Mouse (Mus musculus): ENCODE results near the gene Sstr2.

The Sstr2 gene

DNA sequence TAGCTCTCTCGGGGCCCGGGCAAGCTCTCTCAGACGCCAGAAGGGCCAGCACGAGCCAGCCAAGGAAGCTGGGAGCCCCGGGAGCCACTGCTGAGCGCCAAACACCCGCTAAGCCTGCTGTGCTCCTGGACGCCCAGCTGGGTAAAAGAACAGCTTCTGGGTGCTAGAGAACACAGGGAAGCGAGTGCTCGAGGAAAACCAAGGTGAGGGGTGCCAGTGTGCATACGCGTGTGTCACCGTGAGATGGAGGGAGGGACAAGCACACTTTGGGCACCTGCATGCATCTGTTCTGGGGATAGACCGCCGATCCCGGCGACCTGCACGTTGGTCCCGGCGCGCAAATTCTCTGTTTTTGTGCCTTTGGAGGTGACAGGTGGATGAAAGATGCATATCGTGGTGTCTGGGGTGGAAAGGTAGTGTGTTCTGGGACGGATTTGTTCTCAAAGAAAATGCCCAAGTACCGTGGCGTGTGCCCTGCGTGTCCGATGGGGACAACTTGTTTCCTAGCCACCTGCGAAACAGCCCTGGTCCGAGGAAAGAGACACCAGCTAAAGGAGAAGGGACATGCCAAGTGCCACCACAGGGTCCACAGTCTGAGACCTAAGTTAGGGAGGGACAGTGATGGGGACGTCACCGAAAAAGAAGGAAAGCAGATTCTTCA is 408 bp downstream of the Sstr2 start:
- in situ Hi-C loops (cut with MboI; ENCODE audit: low sequenced_read_pairs) = no loop called here

DNA sequence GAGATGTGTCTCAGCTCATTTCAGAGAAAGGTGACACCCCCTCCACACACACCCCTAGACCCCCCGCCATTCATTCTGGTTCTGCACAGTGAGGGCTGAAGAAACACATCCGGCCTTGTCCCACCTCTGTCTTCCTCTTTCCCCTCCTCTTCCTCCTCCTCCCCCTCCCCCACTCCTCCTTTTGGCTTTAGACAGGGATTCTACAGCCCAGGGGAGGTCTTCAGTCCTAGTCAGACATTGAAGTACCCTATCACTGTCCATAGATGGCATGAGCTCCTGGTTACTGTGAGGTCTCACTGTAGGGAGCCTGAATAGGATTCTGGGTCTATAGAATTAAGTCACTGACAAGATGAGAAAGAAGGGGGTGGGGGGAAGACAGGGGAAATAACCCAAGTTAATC is 1.9 kb downstream of the Sstr2 start:
- in situ Hi-C loops (cut with MboI; ENCODE audit: low sequenced_read_pairs) = no loop called here

DNA sequence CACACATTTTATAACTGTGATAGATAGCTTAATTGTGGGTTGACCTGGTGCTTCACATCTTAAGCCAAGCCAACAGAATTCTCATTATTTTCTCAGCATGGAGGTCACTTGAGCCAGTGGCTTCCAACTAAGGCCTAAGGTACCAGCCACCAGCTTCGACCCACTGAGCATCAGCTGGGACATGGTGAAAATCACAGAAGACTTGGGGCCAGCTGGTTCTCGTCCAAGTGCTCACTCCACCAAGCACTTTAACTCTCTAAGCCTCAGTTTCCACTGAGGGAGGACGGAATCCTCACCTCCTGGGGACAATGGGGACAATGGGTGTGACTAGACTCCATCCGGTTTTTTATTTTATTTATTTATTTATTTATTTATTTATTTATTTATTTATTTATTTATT is 2.9 kb downstream of the Sstr2 start:
- in situ Hi-C loops (cut with MboI; ENCODE audit: low sequenced_read_pairs) = no loop called here

DNA sequence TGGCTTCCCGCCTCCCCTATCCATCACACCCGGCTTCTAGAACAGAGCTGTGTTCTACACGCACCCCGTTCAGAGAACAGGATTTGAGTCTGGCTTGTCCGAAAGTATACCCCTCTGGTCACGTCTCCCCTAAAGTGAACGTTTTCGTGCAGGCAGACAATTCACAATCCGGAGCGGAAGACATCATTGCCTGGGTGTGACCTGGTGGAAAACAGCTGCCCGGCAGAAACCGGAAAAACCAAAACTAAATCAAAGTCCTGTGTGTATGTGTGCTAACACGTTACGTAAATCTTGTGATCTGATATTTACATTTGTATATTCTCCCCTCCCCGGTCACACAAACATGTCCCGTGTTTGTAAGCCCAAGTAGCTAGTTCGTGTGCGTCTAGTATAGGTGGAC is 6.3 kb downstream of the Sstr2 start:
- in situ Hi-C loops (cut with MboI; ENCODE audit: low sequenced_read_pairs) = no loop called here

DNA sequence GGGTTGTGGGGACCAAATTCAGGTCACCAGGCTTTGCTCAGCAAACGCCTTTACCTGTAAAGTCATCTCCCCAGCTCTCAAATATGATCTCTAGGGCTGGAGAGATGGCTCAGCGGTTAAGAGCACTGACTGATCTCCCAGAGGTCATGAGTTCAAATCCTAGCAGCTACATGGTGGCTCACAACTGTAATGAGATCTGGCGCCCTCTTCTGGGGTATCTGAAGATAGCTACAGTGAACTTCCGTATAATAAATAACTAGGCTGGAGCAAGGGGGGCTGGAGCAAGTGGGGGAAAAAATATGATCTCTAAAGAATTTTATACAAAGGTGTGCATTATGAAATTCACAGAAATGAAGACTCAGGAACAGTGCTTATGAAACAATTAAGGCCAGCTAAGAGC is 8.6 kb downstream of the Sstr2 start:
- in situ Hi-C loops (cut with MboI; ENCODE audit: low sequenced_read_pairs) = no loop called here

DNA sequence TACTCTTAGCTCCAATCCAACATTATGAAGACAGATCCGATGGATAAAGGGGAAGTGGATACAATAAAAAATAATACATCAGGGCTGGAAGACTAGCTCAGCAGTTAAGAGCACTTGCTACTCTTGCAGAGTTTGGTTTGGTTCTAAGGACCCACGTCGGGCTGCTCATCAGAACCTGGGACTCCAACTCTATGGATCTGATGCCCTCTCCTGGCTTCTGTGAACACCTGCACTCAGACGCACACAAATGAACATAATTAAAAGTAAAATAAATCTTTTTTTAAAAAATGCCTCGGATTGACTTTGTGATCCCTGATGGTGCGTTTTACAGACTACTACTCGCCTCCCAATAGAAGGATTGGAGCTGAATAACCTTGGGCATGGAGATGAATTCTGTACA is 11.5 kb downstream of the Sstr2 start:
- in situ Hi-C loops (cut with MboI; ENCODE audit: low sequenced_read_pairs) = no loop called here

DNA sequence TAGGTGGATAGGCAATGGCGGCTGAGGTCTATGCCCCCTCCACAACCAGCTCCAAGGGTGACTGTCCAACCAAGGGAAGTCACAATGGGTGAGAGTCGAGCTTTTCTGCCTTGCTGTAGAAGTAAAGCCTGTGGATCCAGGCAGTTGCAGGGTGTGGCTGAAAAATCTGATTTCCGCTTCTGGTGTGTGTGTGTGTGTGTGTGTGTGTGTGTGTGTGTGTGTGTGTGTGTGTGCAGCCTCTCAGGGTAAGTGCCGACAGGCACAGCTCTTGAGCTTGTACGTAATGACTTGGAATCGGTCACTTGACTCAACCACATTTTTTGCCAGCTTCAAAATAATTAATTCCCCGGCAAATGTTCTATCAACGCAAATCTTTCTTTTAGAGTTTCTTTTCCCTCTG is 12.2 kb downstream of the Sstr2 start:
- in situ Hi-C loops (cut with MboI; ENCODE audit: low sequenced_read_pairs) = no loop called here

DNA sequence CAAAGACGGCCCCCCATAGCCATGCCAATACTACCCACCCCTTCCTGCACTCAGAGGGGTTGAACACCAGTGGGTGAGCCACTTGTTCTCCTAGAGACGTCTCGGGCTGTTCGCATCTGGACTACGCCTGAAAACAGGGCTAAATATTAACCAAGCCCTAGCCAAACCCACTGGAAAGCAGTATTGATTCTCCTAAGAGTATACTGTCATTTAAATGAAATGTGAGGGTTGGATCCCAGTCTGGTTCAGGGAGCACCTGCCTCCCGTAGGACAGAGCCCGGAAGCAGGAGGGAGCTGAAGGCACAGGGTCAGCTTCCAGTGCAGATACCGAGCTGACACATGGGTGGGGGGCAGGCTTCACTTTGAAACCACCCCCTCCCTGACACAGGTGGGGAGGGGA is 12.7 kb downstream of the Sstr2 start:
- in situ Hi-C loops (cut with MboI; ENCODE audit: low sequenced_read_pairs) = no loop called here

DNA sequence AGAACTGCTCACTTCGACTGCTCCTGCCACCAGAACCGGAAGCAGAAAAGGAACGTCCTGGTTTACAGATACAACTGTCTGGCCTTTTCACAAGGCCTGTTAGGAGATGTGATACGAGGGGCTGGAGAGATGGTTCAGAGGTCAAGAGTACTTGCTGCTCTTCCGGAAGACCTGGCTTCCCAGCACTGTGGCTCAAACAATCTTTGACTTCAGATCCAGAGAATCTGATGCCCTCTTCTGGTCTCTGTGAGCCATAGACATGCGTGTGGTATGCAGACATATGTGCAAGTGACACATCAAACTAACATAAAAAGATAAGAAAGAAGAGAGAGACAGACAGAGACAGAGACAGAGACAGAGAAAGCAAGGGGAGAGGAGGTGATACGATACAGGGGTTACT is 13.2 kb downstream of the Sstr2 start:
- in situ Hi-C loops (cut with MboI; ENCODE audit: low sequenced_read_pairs) = no loop called here

DNA sequence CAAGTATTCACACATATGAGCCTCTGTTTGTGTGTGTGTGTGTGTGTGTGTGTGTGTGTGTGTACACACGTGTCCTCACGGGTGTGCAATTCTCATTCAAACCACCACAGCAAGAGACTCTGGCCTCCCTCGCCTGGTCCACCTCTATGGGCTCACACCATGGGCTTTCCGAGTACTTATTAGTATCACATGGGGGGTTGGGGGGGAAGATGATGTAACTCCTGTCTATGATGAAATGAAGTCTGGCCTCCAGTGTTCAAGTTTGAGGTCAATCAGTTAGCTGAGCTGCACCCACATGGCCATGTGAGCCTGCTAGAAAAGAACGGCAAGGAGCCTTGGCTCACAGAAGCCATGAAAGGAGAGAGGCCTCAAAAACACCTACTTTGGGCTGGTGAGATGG is 14.3 kb downstream of the Sstr2 start:
- in situ Hi-C loops (cut with MboI; ENCODE audit: low sequenced_read_pairs) = no loop called here

DNA sequence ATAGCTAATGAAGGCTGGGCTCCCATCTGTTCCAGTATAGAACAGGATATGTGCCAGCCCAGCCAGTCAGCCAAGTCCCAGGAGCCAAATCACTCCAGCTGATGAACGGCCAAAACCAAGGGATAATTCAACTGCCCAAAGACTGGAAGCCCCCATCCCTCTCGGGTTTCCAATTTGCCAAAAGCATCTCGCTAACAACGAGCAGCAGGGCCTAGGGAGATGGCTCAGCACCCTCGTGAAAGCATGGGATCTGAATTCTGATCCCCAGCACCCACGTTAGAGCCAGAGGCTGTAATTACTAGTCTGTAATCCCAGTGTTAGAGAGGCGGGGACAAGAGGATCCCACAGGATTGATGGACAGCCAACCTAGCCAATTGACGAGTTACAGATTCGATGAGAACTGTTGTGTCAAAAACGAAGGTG is 15.6 kb downstream of the Sstr2 start:
- in situ Hi-C loops (cut with MboI; ENCODE audit: low sequenced_read_pairs) = no loop called here

DNA sequence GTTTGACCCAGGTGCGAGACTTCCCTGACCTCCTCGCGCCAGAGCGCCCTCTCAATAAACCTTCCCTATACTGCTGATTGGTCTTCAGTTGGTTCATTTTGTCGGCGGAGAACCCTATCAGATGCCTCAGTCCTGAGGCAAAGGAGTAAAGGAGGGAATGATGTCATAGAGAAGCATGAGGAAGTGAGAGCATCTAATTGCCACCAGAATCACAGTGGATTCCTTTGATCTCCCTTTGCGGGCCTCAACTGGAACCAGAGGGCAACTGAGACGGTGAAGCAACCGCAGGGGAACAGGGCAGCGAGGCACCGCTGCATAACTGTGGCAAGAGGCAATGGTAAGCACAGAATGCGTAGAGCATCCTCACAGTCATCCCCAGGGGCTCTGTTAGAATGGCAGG is 19.5 kb downstream of the Sstr2 start:
- in situ Hi-C loops (cut with MboI; ENCODE audit: low sequenced_read_pairs) = no loop called here

DNA sequence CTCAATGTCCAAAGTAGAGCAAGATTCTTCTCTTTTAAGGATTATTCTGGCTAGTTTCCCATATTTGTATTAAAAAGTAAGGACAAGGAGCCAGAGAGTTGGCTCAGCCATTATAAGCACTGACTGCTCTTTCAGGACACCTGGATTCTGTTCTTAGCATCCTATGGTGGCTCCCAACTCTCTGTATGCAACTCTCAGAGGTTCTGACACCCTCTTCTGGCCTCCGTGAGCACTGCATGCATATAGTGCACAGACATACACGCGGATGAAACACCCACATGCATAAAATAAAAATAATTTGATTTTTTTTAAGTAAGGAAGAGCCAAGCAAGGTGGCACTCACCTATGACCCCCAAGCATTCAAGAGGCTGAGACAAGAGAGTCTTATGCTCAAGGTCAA is 26.0 kb downstream of the Sstr2 start:
- in situ Hi-C loops (cut with MboI; ENCODE audit: low sequenced_read_pairs) = loop anchor here (10.0 kb wide), 2 partner anchors 350 to 470 kb away; no protein-coding TSS in a partner anchor

DNA sequence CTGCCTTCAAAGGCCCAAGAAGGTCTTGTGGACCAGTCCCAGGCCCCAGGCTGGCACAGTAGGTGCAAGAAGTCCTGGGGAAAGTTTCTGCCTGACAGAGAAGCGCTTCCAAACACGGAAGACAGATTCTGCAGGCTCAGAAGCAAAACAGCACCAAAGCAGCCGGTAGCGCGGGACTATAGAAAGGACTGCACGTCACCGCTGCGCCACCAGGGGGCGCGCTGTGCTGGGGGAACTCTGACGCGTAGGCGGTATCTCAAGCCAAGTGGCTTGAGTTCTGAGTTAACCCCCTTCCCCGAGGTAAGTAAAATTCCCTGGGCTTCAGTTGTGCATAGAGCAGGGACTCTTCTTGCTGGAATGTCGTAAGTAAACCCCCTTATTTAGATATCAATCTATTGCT is 29.0 kb downstream of the Sstr2 start:
- in situ Hi-C loops (cut with MboI; ENCODE audit: low sequenced_read_pairs) = loop anchor here (10.0 kb wide), 2 partner anchors 353 to 473 kb away; no protein-coding TSS in a partner anchor

DNA sequence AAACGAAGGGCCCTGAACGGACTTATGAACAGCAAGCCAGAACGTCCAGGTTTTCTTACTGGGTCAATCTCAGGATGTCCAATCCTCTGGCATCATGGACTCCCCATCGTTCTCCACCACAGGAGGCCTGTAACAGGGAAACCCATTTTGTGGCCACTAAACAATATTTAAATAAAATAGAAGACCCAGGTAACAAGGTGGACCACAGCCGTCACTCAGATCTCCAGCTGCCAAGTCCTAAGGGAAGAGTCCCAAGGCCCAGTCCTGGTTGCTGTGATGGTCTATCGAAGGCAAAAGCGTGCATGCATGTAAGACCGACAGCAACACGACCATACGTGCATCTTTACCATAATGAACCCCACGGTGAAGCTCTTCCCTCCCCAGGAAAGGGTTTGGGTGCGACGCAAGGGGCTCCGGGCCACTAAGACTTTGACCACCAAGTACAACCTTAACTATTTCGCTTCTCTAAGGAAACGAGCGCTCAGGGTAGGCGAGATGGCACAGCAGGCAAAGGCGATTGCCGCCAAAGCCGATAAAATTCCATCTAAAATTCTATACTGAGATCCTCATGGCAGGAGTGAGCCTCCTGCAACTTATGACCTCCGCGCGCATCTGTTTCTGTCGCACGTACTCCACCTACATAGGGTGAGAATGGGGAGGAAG is 29.7 kb downstream of the Sstr2 start, which contains the start of gene Cog1:
Gene Cog1, plus strand, starts transcription at position 480 of the 663 bp plus-strand sequence.
- in situ Hi-C loops (cut with MboI; ENCODE audit: low sequenced_read_pairs) = loop anchor here (10.0 kb wide), 2 partner anchors 354 to 474 kb away; no protein-coding TSS in a partner anchor

DNA sequence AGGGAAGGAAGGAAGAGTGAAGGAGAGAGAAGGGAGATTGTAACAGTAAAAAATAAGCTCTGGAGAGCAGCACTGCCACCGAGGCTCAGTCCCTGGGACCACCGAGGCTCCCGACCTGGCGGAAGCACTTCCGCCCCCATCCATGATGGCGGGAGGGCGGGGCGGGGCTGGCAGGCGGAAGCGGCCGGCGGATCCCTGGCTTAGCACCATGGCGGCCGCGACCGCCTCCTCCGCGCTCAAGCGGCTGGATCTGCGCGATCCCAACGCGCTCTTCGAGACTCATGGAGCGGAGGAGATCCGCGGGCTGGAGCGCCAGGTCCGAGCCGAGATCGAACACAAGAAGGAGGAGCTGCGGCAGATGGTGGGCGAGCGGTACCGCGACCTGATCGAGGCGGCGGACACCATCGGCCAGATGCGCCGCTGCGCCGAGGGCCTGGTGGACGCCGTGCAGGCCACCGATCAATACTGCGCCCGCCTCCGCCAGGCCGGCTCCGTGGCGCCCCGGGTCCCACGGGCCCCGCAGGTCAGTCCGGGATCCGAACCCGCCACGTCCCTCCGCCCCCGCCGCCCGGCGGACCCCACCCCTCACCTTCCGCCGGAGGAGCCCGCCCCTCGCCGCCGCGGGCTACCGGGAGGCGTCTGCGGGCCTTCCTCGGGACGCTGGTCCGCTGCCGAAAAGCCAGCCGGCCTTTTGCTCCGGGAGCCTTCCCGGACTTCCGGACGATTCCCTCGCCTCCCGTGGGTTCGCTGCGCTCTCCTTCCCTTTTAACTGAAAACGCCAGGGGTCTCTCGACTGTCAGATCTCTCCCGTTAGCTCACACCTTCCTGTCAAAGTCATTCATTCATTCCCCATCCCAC is 30.4 kb downstream of the Sstr2 start, which contains the start of gene Slc39a11:
Gene Slc39a11, minus strand, starts transcription at position 727 of the 858 bp plus-strand sequence.
- in situ Hi-C loops (cut with MboI; ENCODE audit: low sequenced_read_pairs) = loop anchor here (10.0 kb wide), 2 partner anchors 355 to 475 kb away; no protein-coding TSS in a partner anchor

DNA sequence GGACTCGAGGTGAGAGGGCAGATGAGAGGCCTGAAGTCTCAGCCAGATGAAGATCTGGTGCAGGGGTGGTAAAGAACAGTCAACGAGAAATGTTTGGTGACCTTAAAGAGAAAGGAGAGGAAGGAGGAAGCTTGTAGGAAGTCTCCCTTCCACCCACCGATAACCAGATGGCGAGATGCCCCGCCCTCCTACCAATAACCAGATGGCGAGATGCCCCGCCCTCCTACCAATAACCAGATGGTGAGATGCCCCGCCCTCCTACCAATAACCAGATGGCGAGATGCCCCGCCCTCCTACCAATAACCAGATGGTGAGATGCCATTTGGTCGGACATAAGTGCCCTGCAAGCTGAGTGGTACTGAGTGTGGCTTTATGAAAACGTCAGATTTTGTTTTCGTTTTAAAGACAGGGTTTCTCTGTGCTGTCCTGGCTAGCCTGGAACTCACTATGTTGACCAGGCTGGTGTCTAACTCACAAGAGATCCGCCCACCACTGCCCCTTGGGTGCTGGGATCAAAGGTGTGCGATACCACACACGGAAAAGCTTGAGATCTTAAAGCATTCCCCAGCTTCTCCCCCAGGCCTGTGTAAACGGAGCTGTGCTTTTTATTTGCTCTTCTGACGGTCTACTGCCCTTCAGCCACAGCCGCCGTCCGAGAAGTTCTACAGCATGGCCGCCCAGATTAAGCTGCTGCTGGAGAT is 32.2 kb downstream of the Sstr2 start:
- in situ Hi-C loops (cut with MboI; ENCODE audit: low sequenced_read_pairs) = no loop called here

DNA sequence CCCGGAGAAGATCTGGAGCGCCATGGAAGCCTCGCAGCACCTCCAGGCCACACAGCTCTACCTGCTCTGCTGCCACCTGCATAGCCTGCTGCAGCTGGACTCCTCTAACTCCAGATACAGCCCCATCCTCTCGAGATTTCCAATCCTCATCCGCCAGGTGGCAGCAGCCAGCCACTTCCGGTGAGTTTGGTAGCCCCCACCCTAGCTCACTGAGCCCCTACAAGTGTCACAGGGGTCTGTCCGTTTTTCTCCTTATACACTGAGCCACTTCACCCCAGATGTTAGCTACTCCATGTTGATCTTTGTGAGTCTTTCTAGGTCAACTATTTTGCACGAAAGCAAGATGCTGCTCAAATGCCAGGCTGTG is 32.7 kb downstream of the Sstr2 start:
- in situ Hi-C loops (cut with MboI; ENCODE audit: low sequenced_read_pairs) = no loop called here

DNA sequence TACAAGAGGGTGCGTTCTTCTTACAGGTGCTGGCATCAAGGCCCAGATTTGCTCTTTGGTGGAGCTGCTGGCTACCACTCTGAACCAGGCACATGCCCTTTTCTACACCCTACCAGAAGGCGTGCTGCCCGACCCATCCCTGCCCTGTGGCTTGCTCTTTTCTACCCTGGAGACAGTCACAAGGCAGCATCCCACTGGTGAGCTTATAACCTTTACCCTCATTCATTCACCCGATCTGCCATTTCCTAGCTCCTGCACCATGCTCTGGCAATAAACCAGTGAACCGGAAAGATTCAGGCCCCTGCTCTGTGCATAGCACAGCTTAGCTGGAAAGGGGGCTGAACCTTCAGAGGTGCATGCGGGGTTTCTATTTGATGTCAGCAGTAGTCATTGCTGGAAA is 33.4 kb downstream of the Sstr2 start:
- in situ Hi-C loops (cut with MboI; ENCODE audit: low sequenced_read_pairs) = no loop called here

DNA sequence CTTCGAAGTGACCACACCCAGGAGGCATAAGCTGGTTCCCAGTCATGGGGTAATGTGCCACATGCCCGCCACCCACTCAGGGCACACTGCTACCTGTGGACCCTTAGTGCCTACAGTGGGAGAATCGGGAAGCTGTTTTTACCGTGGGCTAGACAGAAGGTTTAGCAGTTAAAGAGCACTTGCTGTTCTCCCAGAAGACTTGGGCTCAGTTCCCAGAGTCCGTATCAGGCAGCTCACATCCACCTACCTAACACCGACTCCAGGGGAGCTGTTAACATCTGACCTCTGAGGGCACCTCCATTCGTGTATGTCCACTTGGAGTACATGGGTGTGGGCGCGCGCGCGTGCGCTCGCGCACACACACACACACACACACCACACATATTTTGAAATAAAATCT is 35.0 kb downstream of the Sstr2 start:
- in situ Hi-C loops (cut with MboI; ENCODE audit: low sequenced_read_pairs) = no loop called here
